Mouse (Mus musculus): ENCODE measurements around the gene Ampd2. TPM values are rescaled to one million over a fixed set of nuclear protein-coding genes. Genes with fewer than 3 reads are reported as not detected.

Gene Ampd2
- total RNA-seq, 2 experiments from 2014 or later = 48.9 to 52.9 TPM

- no peak for DNase-seq (ENCODE audit: low spot score in 2 of 2)
- intact Hi-C loops (cut with DNase I) = loop anchor here (5.0 kb wide), 1 partner anchor 131 kb away; the partner anchor contains the start of gene Atxn7l2
These were observed 4.8 kb downstream of the Ampd2 start for GRCm38 (mm10) chr3:108081681-108082080.

- no peak for DNase-seq (ENCODE audit: low spot score in 2 of 2)
- intact Hi-C loops (cut with DNase I) = no loop called here
These were observed 9.6 kb downstream of the Ampd2 start for GRCm38 (mm10) chr3:108076836-108077235.

- DNase-seq (ENCODE audit: low spot score in 2 of 2) = no peak
- intact Hi-C loops (cut with DNase I) = loop anchor here (5.0 kb wide), 1 partner anchor 44 kb away; no protein-coding TSS in a partner anchor
These were observed 13.4 kb downstream of the Ampd2 start for GRCm38 (mm10) chr3:108072983-108073569.

- DNase-seq (ENCODE audit: low spot score in 2 of 2) = peak; percentile 56 to 60
These were observed 15.9 kb downstream of the Ampd2 start for GRCm38 (mm10) chr3:108070295-108071293.

GRCm38 (mm10) chr3:108069231-108069870, 17.1 kb downstream of the Ampd2 start:
- intact Hi-C loops (cut with DNase I) = loop anchor here (10.0 kb wide), 1 partner anchor 375 kb away; the partner anchor contains the start of gene Ahcyl1
- DNase-seq (ENCODE audit: low spot score in 2 of 2) = no peak

More at GRCm38 (mm10) chr3:108070295-108071293, 15.9 kb downstream of the Ampd2 start:
- intact Hi-C loops (cut with DNase I) = loop anchor here (1.0 to 5.0 kb wide), 2 partner anchors 47 to 78 kb away; no protein-coding TSS in a partner anchor

- no peak for DNase-seq (ENCODE audit: low spot score in 2 of 2)
- intact Hi-C loops (cut with DNase I) = loop anchor here (10.0 kb wide), 1 partner anchor 374 kb away; the partner anchor contains the start of gene Ahcyl1
These were observed 17.6 kb downstream of the Ampd2 start for GRCm38 (mm10) chr3:108068826-108069225.

- DNase-seq (ENCODE audit: low spot score in 2 of 2) = no peak
- intact Hi-C loops (cut with DNase I) = loop anchor here (10.0 kb wide), 1 partner anchor 373 kb away; the partner anchor contains the start of gene Ahcyl1
These were observed 19.0 kb downstream of the Ampd2 start for GRCm38 (mm10) chr3:108067370-108067934.

GRCm38 (mm10) chr3:108065551-108065950, 20.9 kb downstream of the Ampd2 start:
- intact Hi-C loops (cut with DNase I) = loop anchor here (10.0 kb wide), 1 partner anchor 371 kb away; the partner anchor contains the start of gene Ahcyl1
- no peak for DNase-seq (ENCODE audit: low spot score in 2 of 2)

- no peak for DNase-seq (ENCODE audit: low spot score in 2 of 2)
- intact Hi-C loops (cut with DNase I) = loop anchor here (5.0 to 10.0 kb wide), 2 partner anchors 147 to 370 kb away; partner anchors contain the start of gene Ahcyl1
These were observed 21.8 kb downstream of the Ampd2 start for GRCm38 (mm10) chr3:108064672-108065071.

- no peak for DNase-seq (ENCODE audit: low spot score in 2 of 2)
- intact Hi-C loops (cut with DNase I) = loop anchor here (2.0 to 10.0 kb wide), 3 partner anchors 145 to 368 kb away; partner anchors contain the start of gene Ahcyl1
These were observed 23.8 kb downstream of the Ampd2 start for GRCm38 (mm10) chr3:108062648-108063047.

- no peak for DNase-seq (ENCODE audit: low spot score in 2 of 2)
- intact Hi-C loops (cut with DNase I) = loop anchor here (5.0 to 10.0 kb wide), 2 partner anchors 144 to 367 kb away; partner anchors contain the start of gene Ahcyl1
These were observed 25.0 kb downstream of the Ampd2 start for GRCm38 (mm10) chr3:108061420-108061819.

- intact Hi-C loops (cut with DNase I) = loop anchor here (10.0 kb wide), 1 partner anchor 96 kb away; no protein-coding TSS in a partner anchor
- DNase-seq (ENCODE audit: low spot score in 2 of 2) = no peak
These were observed 36.0 kb downstream of the Ampd2 start for GRCm38 (mm10) chr3:108050493-108050892.

GRCm38 (mm10) chr3:108048306-108048705, 38.1 kb downstream of the Ampd2 start:
- intact Hi-C loops (cut with DNase I) = no loop called here
- no peak for DNase-seq (ENCODE audit: low spot score in 2 of 2)

- intact Hi-C loops (cut with DNase I) = no loop called here
- no peak for DNase-seq (ENCODE audit: low spot score in 2 of 2)
These were observed 39.4 kb downstream of the Ampd2 start for GRCm38 (mm10) chr3:108046944-108047655.

- DNase-seq (ENCODE audit: low spot score in 2 of 2) = peak; percentile 88
- intact Hi-C loops (cut with DNase I) = no loop called here
These were observed 41.9 kb downstream of the Ampd2 start, which contains the start of gene Gstm4 for GRCm38 (mm10) chr3:108044394-108045140. Gene Gstm4 (minus strand): TSS chr3:108044894.

GRCm38 (mm10) chr3:108033156-108033555, 53.3 kb downstream of the Ampd2 start:
- DNase-seq (ENCODE audit: low spot score in 2 of 2) = no peak
- intact Hi-C loops (cut with DNase I) = no loop called here

- DNase-seq (ENCODE audit: low spot score in 2 of 2) = no peak
- intact Hi-C loops (cut with DNase I) = no loop called here
These were observed 54.3 kb downstream of the Ampd2 start for GRCm38 (mm10) chr3:108032113-108032512.

Data from left cerebral cortex, postnatal 36 days (tissue).